In genomic region chr8:111742261-111743037, GRCm38 (mm10) we compare ENCODE assay signal across 9 mouse cellular contexts. TPM values are rescaled to one million over a fixed set of nuclear protein-coding genes. Genes with fewer than 3 reads are reported as not detected.
DNase-seq lines count a peak whose midpoint lies in the region; ATAC-seq lines count a peak whose summit lies in the region.
"Had no signal": no experiment of that assay in that cellular context is flagged by ENCODE, and none has a peak within 500 bp of the region (broad histone marks: within the 10 kb centered on the region; RNA-seq: fewer than 3 reads in every experiment).

No protein-coding gene starts in this region.

- H3K4me3 ChIP-seq in heart, embryonic 11.5 days (ENCODE audit: low read depth, low read length) = peak overlapping the region; percentile 86
- peak overlapping the region; percentile 98 for H3K4me3 ChIP-seq in forebrain, embryonic 12.5 days (replicated peaks)

- H3K4me1 ChIP-seq in heart, embryonic 11.5 days (ENCODE audit: control insufficient read depth, insufficient read depth, low read length) = peaks cover 73% of the 10 kb centered on the region
- peaks cover 79% of the 10 kb centered on the region for H3K4me1 ChIP-seq in forebrain, embryonic 12.5 days

- WGBS in heart, embryonic 11.5 days (ENCODE audit: insufficient replicate concordance) = 30% methylated on average over 11 of the region's 11 CpGs
- WGBS in forebrain, embryonic 12.5 days = 17% methylated on average over 11 of the region's 11 CpGs

- no peaks in the 10 kb centered on the region for H3K27me3 ChIP-seq in heart, embryonic 11.5 days (ENCODE audit: control insufficient read depth, insufficient read depth, low read length)
- 0 out of 2 replicates have a peak, but pooled peaks cover 6% of the 10 kb centered on the region for H3K27me3 ChIP-seq in forebrain, embryonic 12.5 days

- no peak for DNase-seq in heart, adult 18-20 months
- peak; percentile 71 for DNase-seq in adipocyte (ENCODE audit: low spot score)
- peak; percentile 91 for DNase-seq in kidney, adult 9 months
- DNase-seq in lung, postnatal 10 days = peak; percentile 53
- no peak for DNase-seq in urinary bladder, postnatal 25 days (ENCODE audit: low spot score)
- DNase-seq in ovary, postnatal 14 days (ENCODE audit: low spot score) = no peak

- peak overlapping the region; percentile 76 for H3K4me2 ChIP-seq in heart, embryonic 11.5 days
- H3K4me2 ChIP-seq in forebrain, embryonic 12.5 days = peak overlapping the region; percentile 74

- H3K9me3 ChIP-seq in heart, embryonic 11.5 days (replicated peaks; ENCODE audit: control insufficient read depth, low read length) = no peaks in the 10 kb centered on the region
- H3K9me3 ChIP-seq in forebrain, embryonic 12.5 days = no peaks in the 10 kb centered on the region

- no peak for ATAC-seq in heart, embryonic 11.5 days (replicated peaks; ENCODE audit: insufficient number of reproducible peaks, low FRiP score, low TSS enrichment)
- no peak for ATAC-seq in forebrain, embryonic 12.5 days (ENCODE audit: low FRiP score)

- peak overlapping the region; percentile 74; the same call in 1 of the 2 replicates for H3K27ac ChIP-seq in heart, embryonic 11.5 days (ENCODE audit: low read depth, low read length)
- H3K27ac ChIP-seq in forebrain, embryonic 12.5 days = peak overlapping the region; percentile 79

- H3K36me3 ChIP-seq in heart, embryonic 11.5 days (ENCODE audit: control insufficient read depth, insufficient read depth, low read length) = no peaks in the 10 kb centered on the region
- no peaks in the 10 kb centered on the region for H3K36me3 ChIP-seq in forebrain, embryonic 12.5 days (replicated peaks)

- peak overlapping the region; percentile 97 for H3K9ac ChIP-seq in heart, embryonic 11.5 days (ENCODE audit: low read depth, low read length)
- peak overlapping the region; percentile 97 for H3K9ac ChIP-seq in forebrain, embryonic 12.5 days

RNA-seq across cellular contexts. Expression of gene Bcar1, which starts 1.2 kb away (rescaled TPM):
- 46.6 and 53.8 TPM in 2 replicates for polyA plus RNA-seq in heart, embryonic 11.5 days (2014; fragmentation: Nextera tagmentation; extraction: Ambion mirVana)
- 10 to 100 TPM; 18.9 to 19.1 TPM for total RNA-seq in heart, adult 18-20 months (2021)
- 44.0 and 45.6 TPM in 2 replicates for polyA plus RNA-seq in forebrain, embryonic 12.5 days (2016; fragmentation: Nextera tagmentation; extraction: Ambion mirVana)
- total RNA-seq: hematopoietic stem cell, adult 5-6 weeks had no signal

RNA-seq across cellular contexts. Expression of gene Ctrb1, which starts 51.6 kb away (rescaled TPM):
- polyA plus RNA-seq in heart, embryonic 11.5 days (2014; fragmentation: Nextera tagmentation; extraction: Ambion mirVana) = not detected in 2 replicates
- total RNA-seq in heart, adult 18-20 months (2021) = not detected
- not detected in 2 replicates for polyA plus RNA-seq in forebrain, embryonic 12.5 days (2016; fragmentation: Nextera tagmentation; extraction: Ambion mirVana)
- total RNA-seq: hematopoietic stem cell, adult 5-6 weeks had no signal

Comparison
In these comparisons a context has a peak if more than half of its experiments do, and no peak if none do; other contexts are left out.
1. DNase-seq: peak in adipocyte (single experiment), kidney, adult 9 months (single experiment) and lung, postnatal 10 days (single experiment); none in heart, adult 18-20 months (0 of 2), urinary bladder, postnatal 25 days (single experiment) and ovary, postnatal 14 days (single experiment).